Mouse (Mus musculus) myocyte (in vitro differentiated cells): ENCODE results near the gene Cda.
"Not testable (repeated sequence)": the region's sequence is repeated elsewhere in the genome, so short reads cannot be mapped to it uniquely, and the experiment has no call there.

ENCODE experiments used
- CEBPB ChIP-seq: IDR thresholded peaks from 2 replicates; pipeline ENCODE4 v1.6.1; 2011; ENCODE audit warnings: mild to moderate bottlenecking, moderate library complexity; ENCODE audit not compliant: poor library complexity, insufficient read depth, severe bottlenecking
- MYOD1 ChIP-seq, 3 experiments: IDR thresholded peaks; one replicate each; pipeline ENCODE4 v1.6.1; 2011; ENCODE audit warnings: control low read depth in 2 of 3, low read depth in 2 of 3, mild to moderate bottlenecking in 2 of 3, moderate library complexity in 1 of 3; ENCODE audit not compliant: insufficient read length in 2 of 3, control insufficient read depth in 1 of 3
- POLR2A ChIP-seq: IDR thresholded peaks from one replicate; pipeline ENCODE4 v1.6.1; 2011; ENCODE audit warnings: low read depth, mild to moderate bottlenecking, control low read depth, moderate library complexity; ENCODE audit not compliant: insufficient read length
- TCF12 ChIP-seq: IDR thresholded peaks from one replicate; pipeline ENCODE4 v1.6.1; 2011; ENCODE audit warnings: mild to moderate bottlenecking, control low read depth; ENCODE audit not compliant: poor library complexity, insufficient read depth, severe bottlenecking

DNA sequence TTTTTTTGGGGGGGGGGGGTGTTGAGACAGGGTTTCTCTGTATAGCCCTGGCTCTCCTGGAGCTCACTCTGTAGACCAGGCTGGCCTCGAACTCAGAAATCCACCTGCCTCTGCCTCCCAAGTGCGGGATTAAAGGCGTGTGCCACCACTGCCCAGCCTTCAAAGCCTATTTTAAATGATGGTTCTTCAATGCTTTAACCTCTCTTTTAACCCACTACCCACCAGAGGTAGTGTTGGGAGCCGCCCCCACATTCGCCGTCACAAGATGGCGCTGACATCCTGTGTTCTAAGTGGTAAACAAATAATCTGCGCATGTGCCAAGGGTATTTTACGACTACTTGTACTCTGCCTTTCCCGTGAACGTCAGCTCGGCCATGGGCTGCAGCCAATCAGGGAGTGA, 40.6 kb downstream of the Cda start:
- TF ChIP-seq POLR2A; TCF12; CEBPB; MYOD1 (IDR thresholded peaks at IDR 0.05; ENCODE audit: control insufficient read depth in 1 of 3, insufficient read length in 2 of 3, low read depth in 2 of 3): not testable (repeated sequence)
